Mouse (Mus musculus) CH12.LX (cell line): Measurements from ENCODE around the gene Ercc8. TPM values are rescaled to one million over a fixed set of nuclear protein-coding genes. Genes with fewer than 3 reads are reported as not detected.

Source experiments
- DNase-seq: peaks from one replicate; pipeline ENCODE4 v3.0.0-alpha.2; 2013; ENCODE audit errors: extremely low read depth
- H3K27ac ChIP-seq: 2 replicates; pipeline ENCODE4 v1.5.1; 2012; ENCODE audit warnings: low read depth, mild to moderate bottlenecking, control low read depth, moderate library complexity; ENCODE audit not compliant: insufficient read depth
- H3K27me3 ChIP-seq: replicated peaks from 2 replicates; pipeline ENCODE3; 2012; ENCODE audit warnings: inconsistent platforms
- H3K36me3 ChIP-seq, 2 experiments: replicated peaks in 1 of 2; 2 replicates each; pipeline versions ENCODE3 to v1.6.1; 2012; ENCODE audit warnings: inconsistent platforms in 1 of 2, low read length in 1 of 2, mild to moderate bottlenecking in 1 of 2, mixed read lengths in 1 of 2, moderate library complexity in 1 of 2; ENCODE audit not compliant: control insufficient read depth in 1 of 2, insufficient read depth in 1 of 2
- H3K4me1 ChIP-seq, 2 experiments: 2 replicates each; pipeline ENCODE4 v1.6.1; 2012; ENCODE audit warnings: inconsistent platforms in 1 of 2, moderate library complexity in 1 of 2; ENCODE audit not compliant: insufficient read depth in 2 of 2, control insufficient read depth in 1 of 2
- H3K4me2 ChIP-seq: 2 replicates; pipeline ENCODE4 v1.6.1; 2012; ENCODE audit warnings: low read depth, mild to moderate bottlenecking, control low read depth; ENCODE audit not compliant: poor library complexity, insufficient read depth, severe bottlenecking
- H3K4me3 ChIP-seq, 3 experiments: fragments of 150-350 bp in 1 of 3; sonication (generic) in 1 of 3; replicated peaks in 1 of 3; 2 replicates each; pipeline versions ENCODE3 to v1.5.1; 2011 to 2012; ENCODE audit warnings: low read depth in 2 of 3, low read length in 2 of 3, mild to moderate bottlenecking in 2 of 3, moderate library complexity in 2 of 3, control low read depth in 1 of 3, improper control_type of control experiment in 1 of 3, inconsistent platforms in 1 of 3, mixed read lengths in 1 of 3; ENCODE audit not compliant: poor library complexity in 1 of 3
- H3K79me2 ChIP-seq: replicated peaks from 2 replicates; pipeline ENCODE4 v1.6.1; 2012; ENCODE audit warnings: mild to moderate bottlenecking, moderate library complexity; ENCODE audit not compliant: control insufficient read depth, poor library complexity, insufficient read depth, severe bottlenecking; ENCODE audit errors: extremely low read depth
- H3K9ac ChIP-seq: 2 replicates; pipeline ENCODE4 v1.6.1; 2012; ENCODE audit warnings: low read depth, mild to moderate bottlenecking, control low read depth, moderate library complexity; ENCODE audit not compliant: insufficient read depth
- H3K9me3 ChIP-seq: replicated peaks from 2 replicates; pipeline ENCODE3; 2012; ENCODE audit warnings: low read length, inconsistent platforms, mixed read lengths
- BHLHE40 ChIP-seq: IDR thresholded peaks from 2 replicates; pipeline ENCODE4 v1.6.1; 2011; ENCODE audit warnings: mild to moderate bottlenecking, low read depth, low read length, improper control_type of control experiment
- CTCF ChIP-seq, 2 experiments: IDR thresholded peaks in 1 of 2; conservative IDR thresholded peaks in 1 of 2; 2 replicates each; pipeline ENCODE4 v1.5.1; 2011 to 2012; ENCODE audit warnings: low read depth in 2 of 2, low read length in 2 of 2, improper control_type of control experiment in 1 of 2, inconsistent platforms in 1 of 2, mild to moderate bottlenecking in 1 of 2, moderate library complexity in 1 of 2
- E2F4 ChIP-seq: IDR thresholded peaks from 2 replicates; pipeline ENCODE4 v1.6.1; 2011; ENCODE audit warnings: low read depth, low read length, improper control_type of control experiment; ENCODE audit not compliant: insufficient replicate concordance
- ETS1 ChIP-seq: conservative IDR thresholded peaks from 2 replicates; pipeline ENCODE4 v1.6.1; 2012; ENCODE audit warnings: low read depth, mild to moderate bottlenecking, inconsistent platforms, low read length, improper control_type of control experiment, moderate library complexity
- JUN ChIP-seq: IDR thresholded peaks from 2 replicates; pipeline ENCODE4 v1.6.1; 2011; ENCODE audit warnings: low read depth, mild to moderate bottlenecking, low read length, improper control_type of control experiment, moderate library complexity; ENCODE audit not compliant: insufficient read depth
- JUND ChIP-seq: conservative IDR thresholded peaks from 2 replicates; pipeline ENCODE4 v1.6.1; 2011; ENCODE audit warnings: low read depth, low read length, improper control_type of control experiment
- KAT2A ChIP-seq: IDR thresholded peaks from 2 replicates; pipeline ENCODE4 v1.6.1; 2012; ENCODE audit warnings: low read length, improper control_type of control experiment, inconsistent platforms; ENCODE audit not compliant: insufficient replicate concordance
- MAX ChIP-seq: IDR thresholded peaks from 2 replicates; pipeline ENCODE4 v1.6.1; 2011; ENCODE audit warnings: low read length, improper control_type of control experiment
- MEF2A ChIP-seq: IDR thresholded peaks from 2 replicates; pipeline ENCODE4 v1.6.1; 2014; ENCODE audit warnings: low read depth, mild to moderate bottlenecking, inconsistent platforms, low read length, improper control_type of control experiment, borderline replicate concordance
- MXI1 ChIP-seq: IDR thresholded peaks from 2 replicates; pipeline ENCODE4 v1.6.1; 2011; ENCODE audit warnings: mild to moderate bottlenecking, low read depth, low read length, improper control_type of control experiment
- MYC ChIP-seq: IDR thresholded peaks from 2 replicates; pipeline ENCODE4 v1.6.1; 2011; ENCODE audit warnings: low read depth, mild to moderate bottlenecking, improper control_type of control experiment, low read length
- PAX5 ChIP-seq: IDR thresholded peaks from 2 replicates; pipeline ENCODE4 v1.6.1; 2012; ENCODE audit warnings: low read length, inconsistent platforms, mixed read lengths
- POLR2A ChIP-seq: IDR thresholded peaks from 2 replicates; pipeline ENCODE4 v1.6.1; 2011; ENCODE audit warnings: low read depth, mild to moderate bottlenecking, improper control_type of control experiment, low read length
- POLR2AphosphoS2 ChIP-seq: IDR thresholded peaks from 2 replicates; pipeline ENCODE4 v1.6.1; 2011; ENCODE audit warnings: low read depth, low read length, improper control_type of control experiment
- SMC3 ChIP-seq: IDR thresholded peaks from 2 replicates; pipeline ENCODE4 v1.6.1; 2011; ENCODE audit warnings: low read depth, low read length, improper control_type of control experiment
- TBP ChIP-seq: conservative IDR thresholded peaks from 2 replicates; pipeline ENCODE4 v1.6.1; 2011; ENCODE audit warnings: low read depth, low read length, improper control_type of control experiment
- UBTF ChIP-seq: IDR thresholded peaks from 2 replicates; pipeline ENCODE4 v1.6.1; 2012; ENCODE audit warnings: low read depth, mild to moderate bottlenecking, inconsistent platforms, low read length, improper control_type of control experiment, moderate library complexity
- USF2 ChIP-seq: conservative IDR thresholded peaks from 2 replicates; pipeline ENCODE4 v1.6.1; 2011; ENCODE audit warnings: low read depth, low read length, improper control_type of control experiment
- ZC3H11A ChIP-seq: IDR thresholded peaks from 2 replicates; pipeline ENCODE4 v1.6.1; 2012; ENCODE audit warnings: low read depth, mild to moderate bottlenecking, inconsistent platforms, low read length, improper control_type of control experiment
- ZMIZ1 ChIP-seq: IDR thresholded peaks from 2 replicates; pipeline ENCODE4 v1.6.1; 2012; ENCODE audit warnings: low read depth, mild to moderate bottlenecking, inconsistent platforms, low read length, improper control_type of control experiment
- dilution Hi-C: fragments of 300-500 bp; cut with MboI; formaldehyde crosslinking; loops from 2 replicates; pipeline ENCODE4 v1.14.3; 2020; ENCODE audit warnings: low sequenced_read_pairs; ENCODE audit not compliant: extremely low pct_unique_long_range_greater_than_20kb, extremely low pct_ligation_motif_present
- in situ Hi-C: fragments of 300-500 bp; cut with MboI; formaldehyde crosslinking; loops from 3 replicates; pipeline ENCODE4 v1.14.3; 2019; ENCODE audit warnings: low sequenced_read_pairs, low pct_ligation_motif_present, low pct_unique_long_range_greater_than_20kb, mixed read lengths
- polyA plus RNA-seq: library from polyadenylated mRNA; unstranded; fragments of >175 nt; gene quantifications from 2 replicates; pipeline ENCODE4 v1.2.1, GENCODE M21; 2012; ENCODE audit warnings: low read depth; ENCODE audit not compliant: insufficient read length
- total RNA-seq, 2 experiments: library from RNA; depleted of rRNA; stranded (reverse); fragments of 300-350 nt in 1 of 2; fragments of >200 nt in 1 of 2; gene quantifications; 2 replicates each; pipeline ENCODE4 v1.2.3; 2012 to 2014

The Ercc8 gene
- total and polyA plus RNA-seq, 3 experiments = 20.0 to 29.4 (median 20.7) TPM

DNA sequence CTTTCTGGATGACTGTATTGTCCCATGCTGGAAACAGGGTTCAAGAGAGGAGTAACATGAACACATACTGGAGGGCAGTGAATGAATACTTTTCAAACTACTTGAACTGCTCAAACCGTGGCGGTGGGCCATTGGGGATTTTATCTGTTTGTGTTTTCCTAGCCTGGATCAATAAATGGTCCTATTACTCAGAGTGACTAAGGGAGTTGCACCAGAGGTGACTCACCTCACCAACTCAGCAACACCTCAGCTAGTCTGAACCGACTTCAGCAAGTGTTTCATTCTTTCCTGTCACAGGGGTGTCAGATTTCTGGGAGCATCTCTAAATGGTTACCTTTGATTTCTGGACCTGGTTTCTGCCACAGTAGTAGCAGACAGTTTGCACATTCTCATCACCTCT lies 70.7 kb downstream of the Ercc8 start:
- Histone ChIP-seq H3K9me3 (no peaks in the 10 kb centered on the region), H3K36me3 (no peaks in the 10 kb centered on the region), H3K79me2 (no peaks in the 10 kb centered on the region), H3K4me1 (peaks cover 0 to 10% of the 10 kb centered on the region in 2 experiments; a peak in 1 of 4 replicates), H3K4me2 (no peak overlapping the region), H3K27me3 (no peaks in the 10 kb centered on the region), H3K4me3 (no peak overlapping the region), H3K9ac (no peak overlapping the region), H3K27ac (no peak overlapping the region)
- TF ChIP-seq ETS1 (no peak), MEF2A (no peak), POLR2A (no peak), USF2 (no peak), KAT2A (no peak), UBTF (no peak), ZMIZ1 (no peak), POLR2AphosphoS2 (no peak), ZC3H11A (no peak), CTCF (conservative IDR thresholded peaks at IDR 0.05 in 1 of 2, IDR thresholded peaks at IDR 0.05 in 1 of 2; ENCODE audit: low read depth in 2 of 2, low read length in 2 of 2) (no peak), E2F4 (no peak), SMC3 (no peak), JUND (no peak), MAX (no peak)
- in situ Hi-C loops (no loop called here), dilution Hi-C loops (no loop called here)
- DNase-seq = no peak

DNA sequence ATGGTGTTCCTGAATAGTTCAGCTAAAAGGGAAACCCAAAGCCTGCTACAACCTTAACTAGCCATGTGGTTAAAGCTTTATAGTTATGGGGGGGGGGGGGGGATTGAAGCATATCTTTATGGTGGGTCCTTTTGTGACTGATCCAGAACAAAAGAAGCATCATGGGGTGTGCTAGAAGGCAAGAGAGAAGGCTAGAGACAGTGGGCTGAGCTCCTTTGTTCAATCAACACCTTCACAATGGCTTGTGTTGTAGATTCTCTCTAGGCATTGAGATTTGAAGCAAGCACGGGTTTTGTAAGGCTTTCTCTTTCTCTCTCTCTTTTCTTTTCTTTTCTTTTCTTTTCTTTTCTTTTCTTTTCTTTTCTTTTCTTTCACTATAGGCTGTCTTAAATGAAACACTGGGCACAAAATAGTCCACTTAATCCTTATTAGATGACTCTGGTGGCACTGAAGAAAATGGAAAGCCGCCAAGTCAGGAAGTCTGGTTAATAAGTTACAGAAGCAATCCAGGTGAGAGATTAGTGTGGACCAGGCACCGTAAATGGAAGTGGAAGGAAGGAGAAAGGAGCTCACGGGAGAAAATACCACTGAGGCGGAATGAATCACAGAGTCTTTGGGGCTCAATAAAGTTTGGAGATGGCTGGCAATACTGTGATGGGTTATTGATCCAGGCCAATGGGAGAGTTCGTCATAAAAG lies 71.3 kb downstream of the Ercc8 start:
- H3K9me3 ChIP-seq = no peaks in the 10 kb centered on the region
- dilution Hi-C loops (no loop called here), in situ Hi-C loops (no loop called here)
- no peaks in the 10 kb centered on the region for H3K36me3 ChIP-seq
- H3K27me3 ChIP-seq = no peaks in the 10 kb centered on the region
- TF ChIP-seq BHLHE40 (no peak), ZC3H11A (no peak), MYC (no peak), E2F4 (no peak), CTCF (conservative IDR thresholded peaks at IDR 0.05 in 1 of 2, IDR thresholded peaks at IDR 0.05 in 1 of 2; ENCODE audit: low read depth in 2 of 2, low read length in 2 of 2) (no peak), UBTF (no peak), PAX5 (no peak), JUN (no peak), SMC3 (no peak), MXI1 (no peak), TBP (no peak)
- no peak overlapping the region for H3K4me3 ChIP-seq
- no peaks in the 10 kb centered on the region for H3K79me2 ChIP-seq
- peaks cover 0 to 10% of the 10 kb centered on the region in 2 experiments; a peak in 1 of 4 replicates for H3K4me1 ChIP-seq
- no peak overlapping the region for H3K9ac ChIP-seq
- no peak overlapping the region for H3K27ac ChIP-seq
- no peak overlapping the region for H3K4me2 ChIP-seq
- no peak for DNase-seq
